Mouse (Mus musculus) gastrocnemius, postnatal 14 days (tissue): ENCODE data around the gene Pparg. TPM values are rescaled to one million over a fixed set of nuclear protein-coding genes. Genes with fewer than 3 reads are reported as not detected.

Experiments
- DNase-seq: peaks from one replicate; pipeline ENCODE4 v3.0.0; 2021; ENCODE audit warnings: mixed read lengths
- intact Hi-C: fragments of 180-260 bp; cut with DNase I; formaldehyde crosslinking; loops from one replicate; pipeline ENCODE4 v1.15.1; 2025; ENCODE audit warnings: low total_unique reads
- total RNA-seq, 2 experiments: library from RNA; stranded (reverse); gene quantifications; 2 replicates each; pipeline ENCODE4 v1.2.3; 2021

Pparg gene
- total RNA-seq, 2 experiments from 2014 or later = 4.0 to 6.7 TPM

DNA sequence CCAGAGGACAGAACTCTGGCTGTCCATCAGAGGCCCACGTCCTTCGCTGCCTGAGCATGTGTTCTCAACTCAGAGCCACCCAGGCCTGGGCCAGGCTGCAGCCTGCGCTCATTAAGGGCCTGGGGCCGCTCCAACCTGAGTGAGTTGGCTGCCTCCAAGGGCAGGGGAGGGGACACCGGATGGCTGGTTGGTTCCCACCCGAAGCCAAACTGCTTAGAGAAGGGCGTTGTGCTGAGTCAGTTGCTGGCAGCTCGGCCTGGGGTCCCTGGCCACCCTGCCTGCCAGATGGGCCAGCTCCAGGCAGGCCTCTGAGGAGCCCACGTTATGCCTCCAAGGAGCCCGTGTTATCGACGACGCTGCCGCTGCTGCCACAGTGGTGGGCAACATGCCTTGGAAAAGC, 138.8 kb downstream of the Pparg start:
- intact Hi-C loops = no loop called here
- peak; percentile 81 for DNase-seq

DNA sequence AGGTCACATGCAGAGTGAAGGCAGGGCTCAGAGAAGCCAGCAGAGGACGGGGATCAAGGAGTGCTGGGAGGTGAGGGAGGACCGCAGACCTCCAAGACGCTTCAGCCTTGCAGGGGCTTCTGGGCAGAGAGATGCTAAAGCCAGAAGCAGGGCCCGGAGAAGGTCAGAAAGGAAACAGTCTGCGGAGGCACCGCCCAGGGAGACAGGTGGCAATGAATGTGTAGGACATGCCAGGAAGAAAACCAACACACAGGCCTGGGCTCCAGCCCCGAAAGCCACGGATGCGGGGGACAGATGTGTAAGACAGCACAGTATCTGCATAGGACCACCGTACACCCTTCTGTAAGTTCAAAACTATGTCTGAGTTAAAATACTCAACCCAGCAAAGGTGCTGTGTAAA, 139.5 kb downstream of the Pparg start:
- no peak for DNase-seq
- intact Hi-C loops = no loop called here

DNA sequence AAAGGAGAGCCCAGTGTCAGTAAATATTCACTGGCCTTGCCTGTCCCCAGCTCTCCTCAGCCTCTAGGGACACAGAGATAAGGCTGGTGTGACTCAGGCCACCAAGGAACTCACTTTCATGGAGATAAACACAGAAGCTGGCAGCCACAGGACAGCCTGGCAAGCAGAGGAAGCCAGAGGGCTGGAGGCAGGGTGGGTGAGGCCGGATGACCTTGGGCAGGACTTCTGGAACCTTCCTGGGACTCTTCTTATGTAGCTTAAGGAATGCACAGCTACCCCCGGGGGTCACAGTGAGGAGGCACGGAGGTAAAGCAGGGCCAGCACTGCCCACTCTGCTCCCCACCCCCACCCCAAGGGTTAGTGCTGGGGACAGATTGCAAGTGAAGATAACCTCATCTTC, 140.4 kb downstream of the Pparg start:
- intact Hi-C loops = no loop called here
- no peak for DNase-seq

DNA sequence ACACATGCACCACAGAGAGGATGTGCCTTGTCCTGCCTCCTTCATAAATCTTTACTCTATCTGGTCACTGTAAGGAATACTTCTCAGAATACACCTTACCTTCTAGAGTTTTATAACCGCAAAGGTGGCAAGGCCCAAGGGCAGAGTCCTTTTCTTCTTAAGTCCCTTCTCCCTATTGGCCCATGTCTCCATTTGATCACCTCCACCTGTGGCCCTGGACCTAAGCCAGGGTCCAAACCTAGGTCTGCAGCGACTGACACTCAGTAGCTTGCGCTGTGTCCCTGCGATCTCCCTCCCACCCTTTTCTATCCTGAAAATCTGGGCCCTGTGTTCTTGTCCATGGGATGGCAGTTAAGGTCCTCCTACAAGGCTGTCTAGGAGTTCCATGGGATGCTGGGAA, 142.3 kb downstream of the Pparg start:
- intact Hi-C loops = no loop called here
- DNase-seq = no peak

DNA sequence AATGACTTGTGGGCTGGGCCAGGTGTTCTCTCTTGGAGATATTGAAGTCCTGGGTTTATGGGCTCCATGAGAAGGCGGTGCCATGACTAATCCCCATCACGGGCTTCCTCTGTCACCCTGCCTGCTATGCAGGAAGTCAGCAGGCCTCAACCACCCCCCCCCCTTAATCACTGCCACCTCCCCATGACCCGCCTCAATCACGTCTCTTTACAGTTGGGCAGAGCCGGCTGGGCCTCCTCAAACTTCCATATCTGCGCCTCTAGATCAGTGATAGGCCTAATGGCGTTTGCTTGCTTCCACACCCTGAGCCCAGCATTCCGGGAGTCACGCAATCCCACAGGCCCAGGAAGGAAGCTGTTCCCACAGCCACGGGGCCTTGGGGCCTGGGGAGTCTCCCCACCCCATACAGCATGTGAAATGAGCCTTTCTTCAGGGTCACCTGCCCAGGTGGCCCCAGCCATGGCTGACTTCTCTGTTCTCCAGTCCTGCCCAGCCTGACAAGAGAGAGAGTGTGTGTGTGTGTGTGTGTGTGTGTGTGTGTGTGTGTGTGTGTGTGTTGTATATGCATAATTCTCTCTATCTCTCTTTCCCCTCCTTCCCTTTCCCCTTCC, 142.9 kb downstream of the Pparg start:
- intact Hi-C loops = no loop called here
- DNase-seq = no peak

DNA sequence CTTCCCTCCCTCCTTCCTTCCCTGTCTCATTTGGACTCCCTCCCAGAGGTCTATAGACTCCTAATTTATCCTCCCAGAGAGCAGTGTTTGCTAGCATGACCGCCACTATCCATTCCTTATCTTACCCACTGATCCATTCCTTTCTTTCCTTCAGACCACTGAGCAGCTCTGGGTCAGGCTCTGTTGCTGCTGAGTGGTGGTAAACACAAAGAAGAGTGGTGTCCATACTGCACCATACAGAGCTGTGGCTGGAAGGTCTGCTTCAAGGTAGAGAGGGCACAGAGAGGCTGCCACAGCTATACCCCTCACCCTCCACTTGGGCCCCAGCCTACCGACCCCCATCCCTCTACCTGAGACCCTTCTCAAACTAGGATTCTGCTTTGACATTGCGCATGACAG, 143.4 kb downstream of the Pparg start:
- no peak for DNase-seq
- intact Hi-C loops = no loop called here

DNA sequence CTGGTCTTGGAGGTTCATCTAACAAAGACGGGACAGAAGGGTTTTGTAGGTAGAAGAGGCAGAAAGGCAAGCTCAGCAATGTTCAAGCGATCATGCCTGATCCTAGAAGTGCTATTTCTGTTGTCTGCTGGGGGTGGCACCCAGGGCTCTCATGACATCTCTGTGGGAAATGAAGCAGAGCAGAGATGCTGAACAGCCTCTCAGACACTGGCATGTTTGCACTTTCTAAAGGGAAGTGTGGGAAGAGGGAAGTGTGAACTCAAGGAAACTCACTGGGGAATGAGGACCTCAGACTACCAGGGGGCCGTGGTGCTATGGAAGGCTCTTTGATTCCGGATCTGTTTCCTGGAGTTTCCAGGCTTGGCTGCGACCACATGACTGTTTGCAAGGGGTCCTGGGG, 144.2 kb downstream of the Pparg start:
- DNase-seq = no peak
- intact Hi-C loops = no loop called here

DNA sequence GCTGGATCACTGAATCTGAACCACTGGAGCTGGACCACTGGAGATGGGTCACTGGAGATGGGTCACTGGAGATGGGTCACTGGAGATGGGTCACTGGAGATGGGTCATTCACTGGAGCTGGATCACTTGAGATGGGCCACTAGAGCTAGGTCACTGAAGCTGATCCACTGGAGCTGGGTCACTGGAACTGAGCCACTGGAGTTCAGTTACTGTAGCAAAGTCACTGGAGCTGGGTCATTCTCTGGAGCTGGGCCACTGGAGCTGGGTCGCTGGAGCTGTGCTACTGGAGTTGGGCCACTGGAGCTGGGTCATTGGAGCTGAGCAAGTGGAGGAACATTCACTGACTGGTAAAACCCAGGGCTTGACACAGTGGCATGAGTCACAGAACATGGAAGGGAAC, 145.7 kb downstream of the Pparg start:
- intact Hi-C loops = no loop called here

DNA sequence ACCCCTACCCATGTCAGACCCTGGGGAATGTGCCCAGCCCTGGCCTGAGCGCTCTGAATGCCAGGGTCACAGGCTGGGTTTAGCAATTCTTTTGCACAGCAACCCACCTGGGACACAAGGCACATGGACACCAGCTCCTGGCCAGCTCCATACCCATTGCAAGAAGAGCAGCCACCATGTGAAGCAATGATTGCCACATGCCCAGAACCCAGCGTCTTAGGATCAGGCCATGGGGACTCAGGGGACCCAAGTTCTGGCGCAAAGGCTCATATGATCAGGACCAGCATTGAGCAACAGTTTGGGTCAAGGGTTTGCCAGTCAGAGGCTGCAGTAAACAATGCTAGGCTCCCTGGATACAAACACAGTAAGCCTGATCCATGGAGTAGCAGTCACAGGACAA, 150.7 kb downstream of the Pparg start:
- DNase-seq = no peak
- intact Hi-C loops = no loop called here

More for the DNA sequence above, 145.7 kb downstream of the Pparg start:
- DNase-seq = no peak

DNA sequence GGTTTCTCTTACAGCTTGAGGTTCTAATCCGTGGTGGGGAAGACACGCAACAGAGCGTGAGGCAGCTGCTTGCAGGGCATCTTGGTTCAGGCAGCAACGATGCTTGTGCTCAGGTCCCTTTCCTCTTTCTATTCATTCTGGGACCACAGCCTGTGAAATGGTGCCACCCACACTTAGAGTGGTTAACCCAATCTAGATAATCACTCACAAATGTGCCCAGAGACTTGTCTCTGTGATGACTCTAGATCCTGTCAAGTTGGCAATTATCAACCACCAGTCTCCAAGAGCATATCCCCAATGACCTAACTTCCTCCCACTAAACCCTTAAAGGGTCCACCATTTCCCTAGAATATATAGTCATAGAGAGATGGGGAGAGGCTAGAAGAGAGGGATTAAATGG, 152.5 kb downstream of the Pparg start:
- DNase-seq = no peak

DNA sequence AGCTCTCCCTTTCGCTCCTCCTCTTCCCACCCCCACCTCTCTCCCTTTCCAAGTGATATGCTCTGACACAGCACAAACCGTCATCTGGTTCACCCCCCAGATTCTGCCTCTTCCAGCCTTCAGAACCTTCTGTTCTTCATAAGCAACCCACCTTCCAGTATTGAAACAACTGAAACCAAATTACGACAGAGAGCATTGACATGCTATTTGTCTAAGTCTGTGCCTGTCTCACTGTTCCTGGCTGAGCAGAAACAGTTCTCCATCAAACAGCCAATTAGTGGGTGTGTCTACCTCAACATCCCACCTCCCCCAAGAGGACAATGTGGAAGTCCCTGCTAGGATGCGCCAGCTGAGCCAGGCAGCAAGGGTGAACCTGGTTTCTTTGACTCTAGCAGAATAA, 157.2 kb downstream of the Pparg start:
- intact Hi-C loops = no loop called here
- no peak for DNase-seq

More for the DNA sequence above, 152.5 kb downstream of the Pparg start:
- intact Hi-C loops = no loop called here

DNA sequence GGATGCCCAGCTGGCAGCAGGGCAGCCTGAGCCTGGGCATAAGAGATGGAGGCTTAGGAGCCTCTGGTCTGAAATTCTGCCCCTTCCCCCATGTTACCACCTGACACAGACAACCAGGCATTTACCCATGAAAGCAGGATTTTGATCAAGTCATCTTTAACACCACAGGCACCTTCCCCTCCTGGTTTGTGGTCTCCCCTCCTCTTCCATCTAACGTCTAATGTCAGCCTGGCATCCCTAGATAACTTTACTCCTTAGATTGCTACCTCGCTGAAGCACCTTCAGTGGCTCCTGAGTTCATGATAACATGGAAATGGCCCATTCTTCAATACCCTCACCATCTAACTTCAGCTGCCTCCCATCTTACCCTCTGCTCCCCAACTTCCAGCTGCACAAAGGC, 157.6 kb downstream of the Pparg start:
- no peak for DNase-seq
- intact Hi-C loops = no loop called here

DNA sequence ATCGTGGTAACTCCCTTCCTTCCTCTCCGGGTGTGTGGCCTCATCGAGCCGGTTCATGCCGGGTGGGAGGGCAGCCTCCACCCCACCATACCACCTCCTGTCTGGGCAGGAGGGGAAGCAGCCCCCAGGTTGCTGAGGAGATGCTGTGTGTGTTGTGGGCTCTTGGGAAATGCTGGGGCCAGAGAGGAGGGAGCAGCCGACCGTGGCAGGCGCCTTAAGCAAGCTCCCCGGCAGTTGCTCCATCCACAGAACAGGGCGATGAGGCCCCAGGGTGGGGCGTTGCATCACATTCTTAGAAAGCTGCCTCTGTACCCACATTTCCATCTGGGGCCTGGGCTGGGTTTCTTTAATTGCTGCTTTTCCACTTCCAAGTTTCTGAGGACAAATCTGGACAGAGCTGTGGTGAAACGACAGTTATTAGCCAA, 158.5 kb downstream of the Pparg start:
- intact Hi-C loops = no loop called here
- DNase-seq = no peak

DNA sequence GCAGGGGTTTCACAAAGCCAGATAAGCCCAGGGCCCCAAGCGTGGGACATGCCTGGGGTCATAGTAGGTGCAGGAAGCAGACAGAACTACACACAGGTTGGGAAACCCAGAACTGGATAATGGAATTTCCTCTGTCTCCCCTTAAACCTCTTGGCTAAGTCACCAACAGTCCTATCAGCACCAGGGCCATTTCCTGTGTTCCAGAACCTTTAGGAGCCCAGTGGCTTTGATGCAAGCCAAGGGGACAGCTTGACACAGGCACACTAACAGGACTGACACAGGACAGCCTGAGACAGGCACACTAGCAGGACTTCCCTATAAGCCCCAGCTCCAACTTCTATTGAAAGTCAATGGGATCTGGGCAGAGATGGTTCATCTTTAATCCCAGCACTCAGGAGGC, 161.2 kb downstream of the Pparg start:
- no peak for DNase-seq
- intact Hi-C loops = no loop called here

DNA sequence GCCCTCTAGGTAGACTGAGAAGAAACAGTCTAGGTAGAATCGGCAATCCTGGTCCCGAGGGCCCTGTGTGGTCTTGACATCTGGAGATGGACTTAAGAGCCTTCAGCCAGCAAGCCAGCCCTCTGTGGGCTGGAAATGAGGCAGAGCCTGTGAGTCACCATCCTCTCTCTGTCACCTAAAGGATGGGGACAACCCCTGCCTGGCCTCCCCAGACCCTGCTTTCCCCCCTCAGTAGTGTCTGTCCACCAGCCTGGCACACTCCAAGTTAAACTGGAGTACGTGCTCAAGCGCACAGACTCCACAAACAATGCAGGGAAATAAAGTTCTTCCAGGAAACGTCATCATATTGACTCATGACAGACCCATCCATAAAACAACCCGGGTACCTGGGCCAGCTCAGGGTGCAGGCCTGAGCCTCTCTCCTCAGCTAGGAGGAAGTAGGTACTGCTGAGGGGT, 162.0 kb downstream of the Pparg start:
- intact Hi-C loops = no loop called here
- DNase-seq = no peak

DNA sequence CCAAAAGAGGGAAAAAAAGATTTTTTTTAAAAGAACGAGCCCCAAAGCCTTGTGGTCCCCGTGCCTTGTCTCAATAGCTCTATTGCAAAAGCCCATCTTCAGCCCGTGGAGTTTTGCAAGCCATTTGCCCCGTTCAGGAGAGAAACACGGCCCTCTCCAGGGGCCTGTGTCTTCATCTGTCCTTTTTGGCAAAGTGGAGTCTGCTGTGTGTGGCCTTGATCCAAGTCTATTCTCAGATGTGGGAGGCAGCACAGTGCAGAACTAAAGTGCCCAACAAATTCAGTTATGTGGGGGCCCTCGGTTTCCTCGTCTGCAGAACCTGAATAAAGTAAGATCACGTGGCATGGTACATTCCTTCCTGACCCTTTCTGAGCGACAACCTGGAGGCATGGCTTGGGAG, 162.4 kb downstream of the Pparg start:
- peak; percentile 38 for DNase-seq
- intact Hi-C loops = no loop called here

DNA sequence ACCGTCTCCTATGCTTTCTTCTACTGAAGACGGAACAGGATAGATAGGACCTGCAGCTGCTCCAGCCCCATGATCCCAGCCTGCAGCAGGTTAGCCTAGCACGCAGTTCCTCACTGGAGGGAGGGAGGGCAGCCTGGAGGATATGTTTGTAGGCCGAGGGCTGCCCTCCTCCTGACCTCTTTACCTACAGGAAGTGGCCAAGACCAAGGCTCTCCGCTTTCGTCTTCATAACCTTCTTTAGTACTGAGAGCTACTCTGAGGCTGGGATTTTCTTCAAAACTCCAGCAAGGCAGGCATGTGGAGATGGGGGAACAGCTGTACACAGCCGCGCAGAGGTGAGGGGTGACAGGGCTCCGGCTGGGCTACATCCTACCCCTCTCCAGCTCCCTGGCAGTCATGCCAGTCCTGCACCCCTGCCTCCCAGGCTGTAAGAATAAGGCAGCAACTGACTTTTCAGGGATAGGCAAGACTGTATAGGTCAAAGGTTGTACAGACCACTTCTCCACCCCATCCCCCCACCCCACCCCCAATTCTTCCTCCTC, 163.8 kb downstream of the Pparg start:
- no peak for DNase-seq
- intact Hi-C loops = no loop called here

DNA sequence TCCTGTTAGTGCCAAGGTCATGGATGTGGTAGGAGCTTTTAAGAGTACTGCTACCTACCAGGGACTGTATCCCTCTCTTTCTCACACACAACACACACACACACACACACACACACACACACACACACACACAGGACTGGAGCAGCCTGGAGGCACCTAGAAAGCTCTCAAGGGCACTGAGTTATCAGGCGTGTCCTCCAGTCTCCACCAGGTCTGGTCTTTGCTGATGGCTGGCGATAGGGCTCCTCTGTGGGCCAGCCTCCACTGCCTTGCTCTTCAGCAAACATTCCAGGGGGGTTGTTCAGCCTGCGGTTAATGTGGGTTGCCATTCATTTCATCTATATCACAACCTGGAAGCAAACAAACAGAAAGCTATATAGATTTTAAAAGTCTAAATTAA, 166.7 kb downstream of the Pparg start:
- intact Hi-C loops = no loop called here
- DNase-seq = no peak

DNA sequence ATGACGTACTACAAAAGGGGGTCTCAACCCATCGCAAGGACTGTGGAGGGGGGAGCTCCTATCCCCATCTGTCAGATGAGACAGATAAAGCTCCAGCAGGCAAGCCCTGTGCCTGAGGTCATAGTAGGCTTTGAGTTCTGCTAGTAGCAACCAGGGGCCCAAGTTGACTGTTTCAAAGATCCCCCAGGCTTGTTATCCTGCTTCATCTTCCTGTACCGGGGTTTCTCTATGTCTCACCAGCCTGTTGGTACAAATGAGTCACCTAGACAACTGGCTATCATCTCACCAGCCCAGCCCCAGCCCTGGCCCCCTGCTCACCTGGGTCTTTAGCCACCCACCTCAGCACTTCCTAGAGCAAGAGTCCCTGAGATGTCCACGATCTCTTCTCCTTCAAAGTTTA, 167.6 kb downstream of the Pparg start:
- intact Hi-C loops = no loop called here
- DNase-seq = no peak

DNA sequence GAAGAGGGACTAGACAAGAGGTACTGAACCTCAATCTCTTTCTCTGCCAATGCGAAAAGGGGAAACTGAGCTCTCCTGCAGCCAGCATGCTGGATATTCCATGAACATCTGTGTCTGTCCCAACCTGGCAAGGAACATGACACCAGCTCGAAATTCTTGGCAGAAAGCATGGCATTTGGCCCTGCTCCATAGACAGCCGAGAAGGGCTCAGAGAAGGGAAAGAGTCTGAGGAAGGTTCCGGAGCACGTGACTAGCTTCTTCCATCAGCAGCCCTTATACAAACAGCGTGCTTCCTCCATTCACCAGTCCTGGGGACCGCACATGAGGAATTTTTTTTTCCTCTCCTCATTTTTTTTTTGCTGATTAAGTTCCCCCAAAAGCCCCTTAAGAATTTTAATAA, 173.9 kb downstream of the Pparg start:
- intact Hi-C loops = loop anchor here (5.0 to 10.0 kb wide), 2 partner anchors 270 to 307 kb away; partner anchors contain the start of gene Gm17482

DNA sequence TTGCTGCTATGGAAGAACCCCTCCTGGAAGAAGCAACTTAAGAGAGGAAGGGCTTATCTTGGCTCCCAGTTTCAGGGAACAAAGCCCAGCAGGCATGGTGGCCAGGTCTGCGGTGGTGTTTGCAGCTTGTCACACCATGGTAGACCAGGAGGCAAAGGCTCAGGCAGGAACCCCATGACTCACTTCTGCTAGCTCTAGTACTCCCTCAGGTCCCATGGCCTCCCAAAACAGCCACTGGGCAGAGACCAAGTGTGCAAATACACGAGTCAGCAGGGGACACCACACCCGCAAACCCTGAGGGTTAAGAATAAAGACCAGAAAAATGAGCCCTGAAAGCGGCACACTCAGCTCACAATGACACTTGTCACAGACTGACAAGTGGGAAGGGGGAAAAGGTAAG, 175.4 kb downstream of the Pparg start:
- DNase-seq = no peak
- intact Hi-C loops = loop anchor here (5.0 to 10.0 kb wide), 2 partner anchors 271 to 309 kb away; partner anchors contain the start of gene Gm17482

More for the DNA sequence above, 173.9 kb downstream of the Pparg start:
- peak; percentile 49 for DNase-seq
